Mouse (Mus musculus) testis, postnatal 14 days (tissue): ENCODE results near the gene Hcrt.

ENCODE experiments used
- DNase-seq: peaks from one replicate; pipeline ENCODE4 v3.0.0; 2021; ENCODE audit warnings: low spot score

Hcrt gene

DNA sequence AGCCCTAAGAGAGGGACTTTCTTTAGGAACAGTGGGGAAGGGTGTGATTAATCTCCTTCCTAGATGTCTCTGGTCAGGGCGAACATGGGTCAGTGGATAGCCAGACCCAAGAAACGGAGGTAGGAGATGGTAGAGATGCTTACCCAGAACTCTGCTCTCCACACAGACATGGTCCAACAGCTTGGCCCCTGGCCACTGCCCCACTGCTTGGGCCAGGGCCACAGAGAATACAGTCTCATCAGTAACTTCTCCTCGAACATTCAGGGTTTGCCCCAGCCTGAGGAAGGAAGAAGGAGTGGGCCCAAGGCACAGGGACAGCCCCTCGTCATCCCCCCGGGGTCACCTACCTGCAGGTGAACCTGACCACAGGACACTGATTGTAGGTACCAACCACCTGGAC is 5.1 kb upstream of the Hcrt start:
- DNase-seq, result no peak

DNA sequence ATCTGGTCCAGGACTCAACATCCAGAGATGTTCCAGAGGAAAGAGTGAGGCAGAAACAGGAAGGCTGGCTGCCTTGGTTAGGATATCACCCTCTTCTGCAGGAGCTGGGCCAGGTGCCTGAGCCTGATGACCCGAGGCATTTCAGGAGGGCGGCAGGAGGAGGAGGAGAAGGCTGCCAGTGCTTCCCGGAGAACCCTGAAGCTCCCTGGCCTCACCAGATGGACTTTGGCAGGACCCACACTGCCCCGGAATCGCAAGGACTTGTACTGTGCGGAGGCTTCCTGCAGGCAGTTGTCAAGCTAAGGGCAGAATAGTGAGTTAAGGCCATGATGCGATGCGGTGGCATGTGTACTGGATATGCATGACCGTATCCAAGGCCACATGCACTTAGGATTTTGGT is 4.0 kb upstream of the Hcrt start:
- DNase-seq, result no peak

DNA sequence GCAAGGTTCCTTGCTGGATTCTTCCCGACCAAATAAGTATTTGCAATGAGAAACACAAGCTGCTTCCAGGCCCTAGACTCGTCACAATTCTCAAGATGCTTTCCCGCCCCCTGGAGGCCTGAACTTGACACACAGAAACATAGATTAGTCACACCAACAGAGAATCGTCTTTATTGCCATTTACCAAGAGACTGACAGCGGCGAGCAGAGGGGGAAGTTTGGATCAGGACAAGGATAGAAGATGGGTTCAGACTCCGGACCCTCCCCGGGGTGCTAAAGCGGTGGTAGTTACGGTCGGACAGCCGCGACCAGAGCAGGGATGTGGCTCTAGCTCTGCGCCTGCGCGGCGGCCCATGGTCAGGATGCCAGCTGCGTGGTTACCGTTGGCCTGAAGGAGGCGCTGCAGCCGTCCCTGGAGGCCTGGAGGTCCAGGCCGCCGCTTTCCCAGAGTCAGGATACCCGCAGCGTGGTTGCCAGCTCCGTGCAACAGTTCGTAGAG is 1.1 kb downstream of the Hcrt start:
- peak; percentile 78 for DNase-seq

DNA sequence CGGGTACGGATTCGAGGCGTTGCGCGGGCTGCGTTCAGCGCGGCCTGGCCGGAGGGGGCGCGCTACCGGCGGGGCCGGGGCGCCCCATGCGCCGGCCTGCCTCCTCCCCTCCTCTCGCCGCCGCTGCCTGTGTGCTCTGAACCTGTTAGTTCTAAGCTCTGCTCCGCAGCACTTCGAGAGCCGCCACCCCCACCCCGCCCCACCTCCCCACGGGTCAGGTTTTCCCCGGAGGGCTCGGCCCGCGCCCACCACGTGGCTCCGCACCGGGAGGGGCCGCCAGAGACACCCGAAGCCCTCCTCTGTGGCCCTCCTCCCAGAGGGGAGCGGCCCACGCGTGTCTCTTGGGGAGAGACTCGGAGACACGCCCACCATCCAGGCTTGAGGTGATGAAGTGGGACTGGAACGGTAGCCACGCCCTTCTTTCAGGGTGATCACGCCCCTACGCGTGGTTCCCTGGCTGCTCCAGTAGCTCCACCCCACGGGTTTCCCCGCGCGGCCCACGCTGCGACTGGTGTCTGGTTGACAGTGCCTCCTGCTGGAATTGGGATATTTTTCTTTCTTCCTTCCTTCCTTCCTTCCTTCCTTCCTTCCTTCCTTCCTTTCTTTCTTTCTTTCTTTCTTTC is 3.0 kb downstream of the Hcrt start, which contains the start of gene Kcnh4:
Kcnh4 (minus strand) TSS at position 332 of the 623 bp plus-strand sequence.
- peak; percentile 56 for DNase-seq

DNA sequence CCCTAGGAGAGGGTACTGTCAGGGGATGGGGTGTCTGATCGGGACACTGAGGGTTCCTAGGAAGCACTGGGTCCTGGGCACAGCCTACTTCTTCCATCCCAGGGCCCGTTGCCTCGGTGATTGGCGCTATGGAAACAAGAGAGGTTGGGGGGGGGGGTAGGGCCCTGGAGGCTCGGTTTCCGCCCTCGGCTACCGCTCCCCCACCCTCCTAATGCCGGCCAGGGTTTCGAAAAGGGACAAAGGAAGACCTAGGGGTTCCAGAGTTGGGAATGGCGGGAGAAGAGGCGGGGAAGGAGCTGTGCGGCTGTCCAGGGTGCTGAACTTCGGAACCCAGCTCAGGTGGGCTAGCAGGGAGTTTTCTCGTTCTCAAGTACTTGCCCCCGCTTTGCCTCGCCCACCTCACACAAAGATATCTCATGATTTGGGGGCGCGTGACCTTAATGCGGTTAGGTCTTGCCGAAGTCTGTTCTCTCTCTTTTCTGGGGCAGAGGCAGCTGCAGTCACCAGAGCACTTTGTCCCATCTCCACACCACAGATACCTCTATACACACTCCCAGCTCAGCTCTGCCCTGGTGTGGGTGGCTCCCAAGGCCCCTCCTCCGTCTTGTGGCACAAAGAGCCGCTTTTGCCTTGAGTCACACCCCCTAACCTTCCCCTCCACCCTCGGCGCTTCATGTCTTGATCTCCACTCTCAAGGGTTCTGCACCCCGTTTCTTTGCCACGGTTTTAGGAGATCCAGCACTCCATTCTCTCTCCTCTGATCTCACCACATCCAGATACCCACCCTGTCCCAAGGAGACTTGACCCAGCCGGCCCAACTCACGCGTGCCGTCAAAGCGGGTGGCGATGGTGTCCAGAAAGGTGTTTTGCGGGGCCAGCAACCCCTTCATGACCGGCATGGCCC is 3.8 kb downstream of the Hcrt start:
- DNase-seq, result peak; percentile 46

DNA sequence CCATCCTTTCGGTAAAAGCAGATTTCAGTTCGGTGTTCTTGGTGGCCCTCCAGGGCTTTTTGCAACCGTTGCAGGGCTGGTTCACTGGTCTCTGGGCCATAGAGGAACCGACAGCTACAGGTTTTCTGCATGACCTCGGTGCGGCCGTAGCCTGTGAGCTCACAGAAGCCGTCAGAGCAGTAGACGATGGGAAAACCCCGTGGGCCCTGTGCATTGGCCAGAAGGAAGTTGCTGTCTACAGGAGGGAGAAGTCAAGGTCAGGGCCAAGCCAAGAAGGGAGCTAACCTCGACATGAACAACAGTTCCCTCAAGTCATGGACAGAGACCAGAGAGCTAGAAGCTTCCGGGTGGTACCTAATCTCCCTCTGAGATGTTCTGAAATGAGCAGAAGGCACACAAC is 5.2 kb downstream of the Hcrt start:
- no peak for DNase-seq

DNA sequence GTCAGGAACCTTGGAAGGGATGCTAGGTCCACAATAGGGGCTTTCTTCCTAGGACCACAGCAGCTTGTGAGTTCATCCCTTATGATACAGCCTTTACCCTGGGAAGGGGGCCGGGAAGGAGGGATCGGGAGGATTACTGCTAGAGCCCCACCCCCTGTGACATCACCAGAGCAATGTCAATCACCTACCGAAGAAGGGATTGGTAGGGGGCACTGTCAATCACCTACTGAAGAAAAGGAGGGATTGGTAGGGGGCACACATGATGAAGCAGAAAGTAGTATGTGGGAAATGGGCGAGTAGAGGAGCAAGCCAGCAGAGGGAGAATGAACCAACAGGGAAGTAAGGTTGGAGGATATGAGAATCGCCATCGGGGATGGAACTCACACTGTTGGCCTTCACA is 6.3 kb downstream of the Hcrt start:
- DNase-seq, result no peak

DNA sequence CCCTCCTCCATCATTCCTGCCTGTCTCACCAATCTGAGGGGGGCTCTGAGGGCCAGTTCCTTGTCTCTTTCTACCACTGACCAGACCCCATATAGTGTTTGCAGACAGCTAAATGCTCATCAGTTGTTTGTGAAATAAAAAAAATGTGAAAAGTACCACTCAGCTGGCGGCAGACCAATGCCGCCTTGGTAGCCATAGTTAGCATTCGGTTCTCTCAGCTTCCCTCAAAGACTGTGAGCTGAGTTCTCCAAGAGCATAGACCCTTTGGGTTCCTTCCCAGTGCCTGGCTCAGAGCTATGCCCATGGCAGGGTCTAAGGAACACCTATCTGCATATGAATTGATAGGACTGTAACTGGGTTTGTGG is 8.1 kb downstream of the Hcrt start:
- no peak for DNase-seq

DNA sequence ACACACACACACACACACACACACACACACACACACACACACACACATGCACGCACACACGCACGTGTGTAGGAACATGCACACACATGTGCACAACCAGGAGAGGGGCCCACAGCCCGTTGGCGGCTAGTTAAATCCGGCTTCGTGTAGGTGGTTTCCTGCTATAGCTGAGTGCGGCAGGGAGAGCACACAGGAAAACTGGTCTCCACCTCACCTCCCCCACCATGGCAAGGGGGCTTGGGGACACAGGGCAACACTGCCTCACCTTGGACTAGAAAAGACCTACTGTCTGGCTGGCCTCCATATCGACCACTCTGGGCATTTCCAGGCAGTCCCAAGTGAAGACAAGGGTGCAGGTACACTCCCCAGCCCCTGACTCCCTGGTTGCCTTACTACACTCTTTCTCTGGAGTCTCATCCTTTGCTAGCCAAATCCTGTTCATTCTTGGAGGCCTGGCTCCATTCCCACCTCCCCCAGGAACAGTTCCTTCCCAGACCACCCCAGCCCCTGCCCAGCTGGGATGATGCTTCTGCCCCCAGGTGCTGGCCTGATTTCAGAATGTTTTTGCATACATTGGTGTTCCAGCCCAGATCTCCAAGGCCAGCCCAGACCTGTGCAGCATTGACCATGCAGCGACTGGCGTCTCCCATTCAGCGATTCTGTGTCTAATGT is 8.6 kb downstream of the Hcrt start:
- no peak for DNase-seq

DNA sequence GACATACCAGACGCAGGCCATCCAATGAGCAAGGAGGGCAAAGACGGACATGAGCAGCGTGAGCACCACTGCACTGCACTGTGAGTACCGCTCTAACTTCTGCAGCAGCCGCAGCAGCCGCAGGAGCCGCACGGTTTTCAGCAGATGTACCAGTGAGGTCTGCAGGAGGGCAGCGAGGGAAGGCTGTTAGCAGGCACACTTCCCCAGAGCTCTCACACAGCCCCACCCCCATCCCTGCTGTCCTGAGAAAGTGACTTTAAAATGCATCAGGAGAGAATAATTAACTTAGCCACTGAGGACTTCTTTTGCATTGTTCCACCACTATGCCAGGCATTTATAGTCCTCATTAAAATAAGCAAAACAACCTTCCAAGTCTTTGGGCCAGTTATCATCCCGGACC is 10.4 kb downstream of the Hcrt start:
- DNase-seq, result no peak

DNA sequence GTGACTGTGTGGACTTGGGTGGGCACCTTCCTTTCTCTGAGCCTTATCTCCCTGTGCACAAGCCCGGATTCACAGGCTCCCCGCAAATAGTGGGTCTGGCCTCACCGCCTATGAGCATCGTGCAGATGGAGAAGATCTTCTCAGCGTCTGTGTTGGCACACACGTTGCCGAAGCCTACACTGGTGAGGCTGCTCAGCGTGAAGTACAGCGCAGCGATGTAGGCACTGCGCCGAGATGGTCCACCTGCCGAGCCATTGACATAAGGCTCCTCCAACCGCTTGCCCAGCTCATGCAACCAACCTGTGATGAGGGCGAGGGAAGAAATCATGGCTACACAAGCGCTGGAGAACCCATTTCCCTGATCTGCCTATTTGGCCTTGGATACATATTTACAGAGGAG is 12.6 kb downstream of the Hcrt start:
- no peak for DNase-seq

DNA sequence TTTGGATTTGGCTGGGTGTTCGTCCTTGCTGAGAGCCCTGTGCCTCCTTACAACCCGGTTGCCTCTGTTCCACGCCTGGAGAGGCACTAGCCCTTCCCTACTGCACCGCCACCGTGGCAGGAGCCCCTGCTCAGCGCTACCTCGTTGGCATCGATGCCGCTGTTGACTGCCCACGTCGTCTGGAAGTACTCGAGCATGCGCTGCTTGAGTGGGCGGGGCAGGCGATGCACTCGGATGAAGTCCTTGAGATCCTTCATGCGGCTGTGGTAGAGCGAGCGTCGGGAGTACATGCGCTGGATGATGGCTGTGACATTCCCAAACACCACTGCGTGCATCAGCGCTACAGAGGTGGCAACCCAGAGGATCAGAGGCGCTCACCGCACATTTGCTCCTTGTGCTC is 13.3 kb downstream of the Hcrt start:
- DNase-seq, result no peak

DNA sequence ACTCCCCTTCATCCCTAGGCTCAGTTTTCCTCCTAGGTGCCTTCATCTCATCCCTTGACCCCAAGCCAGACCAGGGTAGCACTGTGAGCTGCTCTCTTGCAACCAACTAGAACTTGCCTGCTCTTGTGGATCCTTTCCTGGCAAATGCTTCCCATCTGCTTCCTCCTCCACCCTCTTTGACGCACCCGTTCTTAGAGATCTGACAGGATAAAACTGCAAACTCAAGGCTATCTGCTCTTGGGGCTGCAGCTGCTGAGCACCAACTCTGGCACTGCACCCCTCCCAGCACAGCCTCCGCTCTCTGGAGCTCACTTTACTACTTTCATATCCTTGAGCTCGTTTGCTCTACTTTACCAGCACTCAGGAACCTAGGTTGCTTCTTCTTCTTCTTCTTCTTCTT is 14.1 kb downstream of the Hcrt start:
- DNase-seq, result no peak

DNA sequence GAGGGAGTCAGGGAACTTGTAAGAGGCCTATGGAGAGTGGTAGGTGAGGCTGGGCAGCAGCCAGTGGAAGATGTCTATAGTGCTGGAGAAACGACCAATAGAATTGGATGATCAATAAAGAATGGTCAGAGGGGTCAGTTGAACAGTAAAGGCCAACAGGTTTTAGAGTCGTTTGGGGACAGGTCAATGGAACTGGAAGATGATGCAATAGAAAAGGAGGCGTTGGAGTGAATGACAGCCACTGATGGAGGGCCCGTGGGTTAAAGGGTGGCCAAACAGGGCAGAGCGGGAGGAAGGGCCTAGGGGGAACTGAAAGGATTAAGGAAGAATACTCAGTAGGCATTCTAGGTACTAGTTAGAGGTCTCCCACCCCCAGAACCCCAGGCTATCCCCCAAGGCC is 15.6 kb downstream of the Hcrt start:
- DNase-seq, result no peak

DNA sequence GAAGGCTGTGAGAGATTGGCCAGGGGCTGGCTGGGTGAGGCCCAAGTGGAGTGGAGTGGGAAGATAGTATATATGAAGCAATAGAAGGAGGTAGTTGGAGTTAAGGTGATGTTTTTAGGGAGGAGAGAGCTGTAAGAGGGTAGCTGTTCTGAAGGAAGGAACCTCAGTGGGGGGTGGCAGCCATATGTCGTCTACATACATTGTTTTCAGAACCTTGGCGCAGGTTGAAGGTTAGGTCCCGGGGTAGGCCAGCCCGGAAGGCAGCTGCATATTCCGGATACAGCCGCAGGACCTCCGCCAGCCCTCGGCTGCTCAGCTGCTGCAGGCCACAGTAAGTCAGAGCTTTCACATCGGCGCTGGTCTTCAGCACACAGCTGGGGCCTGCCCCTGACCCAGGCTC is 16.2 kb downstream of the Hcrt start:
- DNase-seq, result no peak

DNA sequence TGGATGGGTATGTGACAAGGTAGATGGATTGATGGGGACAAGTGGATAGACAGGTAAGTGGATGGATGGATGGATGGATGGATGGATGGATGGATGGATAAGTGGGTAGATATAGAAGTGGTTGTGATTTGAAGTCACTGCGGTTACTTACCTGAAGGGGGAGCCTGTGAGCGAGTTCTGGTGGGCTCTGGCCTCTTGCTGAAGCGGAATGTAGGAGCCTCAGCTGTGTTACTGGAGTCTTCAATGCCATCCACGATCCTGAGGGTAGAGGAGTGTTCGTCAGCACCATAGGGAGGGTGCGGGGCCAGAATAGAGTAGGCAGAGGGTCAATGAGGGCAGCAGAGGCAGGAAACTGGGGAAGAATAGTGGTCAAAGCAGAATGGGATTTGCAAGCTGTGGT is 17.6 kb downstream of the Hcrt start:
- no peak for DNase-seq

DNA sequence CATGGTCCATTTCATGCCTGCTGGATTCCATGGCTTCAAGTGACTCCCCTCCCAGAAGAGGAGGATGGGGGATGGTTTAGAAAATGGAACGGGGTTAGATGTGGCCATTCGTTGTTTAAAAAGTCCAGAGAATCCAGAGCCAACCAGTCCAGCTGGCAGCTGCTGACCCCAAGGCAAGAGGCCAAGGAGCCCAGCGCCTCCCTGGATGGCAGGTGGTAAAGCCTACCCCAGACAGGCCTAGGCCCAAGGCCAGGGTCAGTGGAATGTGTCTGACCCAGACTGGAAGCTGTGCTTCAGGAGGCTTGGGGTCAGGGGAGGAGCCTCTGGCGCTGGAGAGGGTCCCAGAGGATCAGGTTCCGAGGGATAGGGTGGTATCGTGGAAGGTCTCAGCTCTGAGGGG is 21.4 kb downstream of the Hcrt start:
- no peak for DNase-seq

DNA sequence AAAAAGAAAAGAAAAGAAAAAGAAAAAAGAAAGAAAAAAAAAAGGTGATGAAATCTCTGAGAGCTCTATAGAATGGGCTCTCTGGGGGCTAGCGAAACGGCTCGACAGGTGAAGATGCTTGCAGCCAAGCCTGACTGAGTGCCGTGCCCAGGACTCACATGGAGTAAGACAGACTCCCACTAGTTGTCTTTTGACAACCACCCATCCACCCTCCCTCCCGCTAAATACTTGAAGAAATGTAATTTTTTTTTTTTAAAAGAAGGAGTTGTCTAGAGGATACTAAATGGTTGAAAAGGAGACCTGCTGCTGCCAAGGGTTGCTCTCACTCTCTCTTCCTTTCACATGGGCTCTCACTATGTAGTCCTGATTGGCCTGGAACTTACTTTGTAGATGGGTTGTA is 24.0 kb downstream of the Hcrt start:
- no peak for DNase-seq

DNA sequence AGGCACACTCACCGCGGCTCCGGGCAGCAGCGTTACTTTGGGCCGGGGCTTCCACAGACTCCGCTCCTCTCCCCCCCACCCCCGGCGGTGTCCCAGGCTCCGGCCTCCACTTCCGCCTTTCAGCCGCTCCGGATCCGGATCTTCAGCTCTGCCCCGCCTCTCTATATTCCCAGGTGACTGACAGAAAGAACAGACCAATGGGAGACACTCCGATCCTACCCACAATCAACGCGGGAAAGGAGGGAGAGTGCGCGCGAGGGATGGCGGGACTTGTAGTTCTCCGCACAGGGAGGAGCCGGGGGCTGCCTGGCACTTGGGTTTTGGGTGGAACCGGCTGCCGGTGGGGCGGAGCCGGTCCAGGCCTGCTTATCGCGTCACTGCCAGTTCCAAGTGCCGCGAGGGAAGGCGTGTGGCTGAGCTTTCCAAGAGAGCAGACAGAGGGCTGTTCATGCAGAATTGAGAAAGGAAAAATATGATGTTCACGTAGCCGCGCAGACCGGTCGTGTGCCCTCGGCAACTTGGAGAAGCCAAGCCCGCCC is 24.6 kb downstream of the Hcrt start, which contains the start of gene Rab5c:
Rab5c (minus strand) TSS at position 150 of the 539 bp plus-strand sequence.
- peak; percentile 99 for DNase-seq

DNA sequence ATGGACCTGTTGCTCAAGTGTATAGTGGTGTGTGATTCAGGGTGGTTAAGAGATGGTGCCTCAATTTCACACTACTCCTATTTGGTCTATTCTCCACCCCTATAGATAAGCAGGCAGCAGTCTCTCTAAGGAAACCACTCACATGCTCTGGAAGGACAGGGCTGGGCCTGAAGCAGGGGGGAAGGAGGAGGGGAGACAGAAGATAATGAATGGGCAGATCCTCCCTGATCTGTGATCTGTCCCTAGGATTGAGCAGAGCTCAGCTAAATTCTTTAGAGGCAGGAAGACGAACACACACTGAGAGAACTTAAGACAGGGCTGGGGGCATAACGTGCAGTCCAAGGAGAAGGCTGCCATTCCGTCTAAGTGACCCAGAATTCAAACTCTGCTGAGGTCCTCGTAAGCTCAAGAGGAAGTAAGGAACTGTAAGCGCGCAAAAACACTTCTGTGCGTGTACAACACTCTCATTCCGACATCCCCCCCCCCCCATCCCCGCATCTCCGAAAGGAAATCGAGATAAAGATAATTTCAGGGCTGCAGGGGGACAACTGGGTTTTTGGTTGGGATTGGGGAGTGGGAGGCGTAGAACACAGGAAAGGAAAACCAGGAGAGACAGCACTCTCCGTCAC is 25.5 kb downstream of the Hcrt start:
- DNase-seq, result no peak

DNA sequence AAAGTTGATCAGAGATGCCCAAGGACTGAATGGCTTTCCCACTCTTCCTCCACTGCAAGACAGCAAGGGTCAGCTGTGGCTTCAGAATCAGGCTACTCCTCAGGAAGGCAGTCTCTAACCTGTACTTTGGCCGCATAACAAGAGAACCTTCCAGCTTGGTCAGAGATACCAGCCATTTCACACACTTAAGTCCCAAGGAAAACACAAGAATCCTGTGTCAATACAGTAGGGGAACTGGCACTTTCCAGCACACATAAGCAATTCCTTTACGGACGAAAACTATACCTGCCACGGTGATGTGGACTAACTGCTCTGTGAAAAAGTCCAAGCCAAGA is 26.0 kb downstream of the Hcrt start:
- DNase-seq, result no peak
